Mouse (Mus musculus): ENCODE measurements around the gene Marco. TPM values are rescaled to one million over a fixed set of nuclear protein-coding genes. Genes with fewer than 3 reads are reported as not detected.

Gene Marco
- total RNA-seq, 2 experiments from 2014 or later, result not detected

DNA sequence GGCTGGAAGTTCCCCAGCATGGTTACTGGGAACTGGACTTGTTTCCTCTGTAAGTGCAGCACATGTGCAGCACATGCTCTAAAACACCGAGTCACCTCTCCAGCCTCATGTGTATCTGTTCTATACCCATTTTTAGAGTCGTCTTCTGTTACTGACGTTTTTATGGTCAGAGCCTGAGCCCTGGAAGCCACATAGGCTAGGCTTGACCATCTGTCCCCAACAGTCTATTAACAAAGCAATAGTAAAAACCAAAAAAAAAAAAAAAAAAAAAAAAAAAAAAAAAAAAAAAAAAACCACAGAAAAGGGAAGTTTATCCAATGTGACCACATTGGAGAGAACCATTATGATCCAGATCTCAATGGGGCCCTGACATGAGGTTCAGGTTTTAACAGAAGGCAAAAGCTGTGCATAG lies 61.6 kb downstream of the Marco start:
- no peak for DNase-seq (ENCODE audit: low spot score in 2 of 2)

GRCm38 (mm10) chr1:120441587-120441986 lies 63.2 kb downstream of the Marco start:
- DNase-seq (ENCODE audit: low spot score in 2 of 2), result no peak

DNA sequence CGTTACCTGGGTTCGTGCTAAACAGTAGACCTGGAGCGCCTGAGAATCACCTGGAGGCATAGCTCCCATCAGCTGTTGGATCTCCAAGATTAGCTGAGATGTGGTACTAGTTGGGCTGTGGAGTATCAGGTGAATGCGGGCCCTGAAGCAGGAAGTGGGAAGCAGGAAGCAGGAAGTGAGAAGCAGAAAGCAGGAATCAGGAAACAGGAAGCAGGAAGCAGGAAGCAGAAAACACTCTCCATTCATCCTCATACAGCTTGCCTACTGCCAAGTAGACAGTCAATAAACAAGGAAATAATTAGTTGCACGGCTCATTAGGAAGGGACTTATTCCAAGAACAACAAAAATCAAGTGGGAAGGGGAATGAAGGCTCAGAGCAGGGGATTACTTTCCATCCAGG lies 69.2 kb downstream of the Marco start:
- no peak for DNase-seq (ENCODE audit: low spot score in 2 of 2)

DNA sequence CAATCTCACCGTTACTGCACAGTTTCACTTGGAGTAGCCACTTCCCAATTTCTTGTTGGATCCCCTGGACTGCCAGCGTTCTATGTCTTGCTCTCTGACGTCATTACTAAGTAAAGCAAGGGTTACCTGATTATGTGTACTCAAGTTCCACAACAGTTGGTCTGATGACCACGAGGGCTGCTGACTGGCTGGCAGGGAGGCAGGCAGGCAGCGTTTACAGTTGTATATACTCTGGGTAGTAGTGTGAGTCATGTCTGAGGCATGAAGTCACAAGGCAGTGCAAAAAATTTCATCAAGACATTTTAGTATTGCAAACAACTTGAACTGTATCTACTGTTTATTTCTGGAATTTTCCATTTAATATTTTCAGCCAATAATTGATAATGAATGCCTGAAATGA lies 74.7 kb downstream of the Marco start:
- no peak for DNase-seq (ENCODE audit: low spot score in 2 of 2)

- DNase-seq (ENCODE audit: low spot score in 2 of 2), result peak in 1 of 2 experiments; percentile 3
Observed at GRCm38 (mm10) chr1:120425587-120425986, 79.2 kb downstream of the Marco start.

Other genes with a start within 250 kb of the Marco start
- 1 to 10 TPM; 4.8 to 5.6 TPM for gene Steap3, start 232.3 kb downstream of the Marco start, total RNA-seq (2021)
- 1 to 10 TPM; 3.2 to 3.7 TPM for gene C1ql2, start 164.4 kb downstream of the Marco start, total RNA-seq (2021)
- not detected for gene En1, start 97.4 kb upstream of the Marco start, total RNA-seq (2021)

Measured in left cerebral cortex, adult 18-20 months (tissue).